Mouse (Mus musculus) myocyte (in vitro differentiated cells): ENCODE data around the gene Hmox2. TPM values are rescaled to one million over a fixed set of nuclear protein-coding genes. Genes with fewer than 3 reads are reported as not detected.
A peak's percentile ranks its signal among the peaks of the same experiment; 100 is the strongest.

ENCODE experiments used
- H3K27me3 ChIP-seq: one replicate; pipeline ENCODE4 v1.6.1; 2011; ENCODE audit not compliant: control insufficient read depth, insufficient read depth, insufficient read length
- H3K36me3 ChIP-seq: one replicate; pipeline ENCODE4 v1.6.1; 2011; ENCODE audit not compliant: control insufficient read depth, insufficient read depth
- H3K4me2 ChIP-seq: one replicate; pipeline ENCODE4 v1.6.1; 2011; ENCODE audit warnings: low read depth, control low read depth
- H3K4me3 ChIP-seq: one replicate; pipeline ENCODE4 v1.5.1; 2011; ENCODE audit warnings: mild to moderate bottlenecking, control low read depth, moderate library complexity
- H3K79me2 ChIP-seq: one replicate; pipeline ENCODE4 v1.6.1; 2011; ENCODE audit not compliant: control insufficient read depth, insufficient read depth
- H3ac ChIP-seq: one replicate; pipeline ENCODE4 v1.6.1; 2011; ENCODE audit not compliant: control insufficient read depth, insufficient read length
- CEBPB ChIP-seq: IDR thresholded peaks from 2 replicates; pipeline ENCODE4 v1.6.1; 2011; ENCODE audit warnings: mild to moderate bottlenecking, moderate library complexity; ENCODE audit not compliant: poor library complexity, insufficient read depth, severe bottlenecking
- E2F4 ChIP-seq: IDR thresholded peaks from one replicate; pipeline ENCODE4 v1.6.1; 2011; ENCODE audit warnings: mild to moderate bottlenecking, control low read depth, moderate library complexity; ENCODE audit not compliant: insufficient read depth
- MAX ChIP-seq: IDR thresholded peaks from one replicate; pipeline ENCODE4 v1.6.1; 2011; ENCODE audit warnings: low read depth, mild to moderate bottlenecking, control low read depth
- MYOD1 ChIP-seq, 3 experiments: IDR thresholded peaks; one replicate each; pipeline ENCODE4 v1.6.1; 2011; ENCODE audit warnings: control low read depth in 2 of 3, low read depth in 2 of 3, mild to moderate bottlenecking in 2 of 3, moderate library complexity in 1 of 3; ENCODE audit not compliant: insufficient read length in 2 of 3, control insufficient read depth in 1 of 3
- MYOG ChIP-seq, 3 experiments: IDR thresholded peaks; one replicate each; pipeline ENCODE4 v1.6.1; 2011; ENCODE audit warnings: control low read depth in 2 of 3, low read depth in 2 of 3, mild to moderate bottlenecking in 2 of 3; ENCODE audit not compliant: insufficient read length in 2 of 3, control insufficient read depth in 1 of 3, insufficient read depth in 1 of 3
- POLR2A ChIP-seq: IDR thresholded peaks from one replicate; pipeline ENCODE4 v1.6.1; 2011; ENCODE audit warnings: low read depth, mild to moderate bottlenecking, control low read depth, moderate library complexity; ENCODE audit not compliant: insufficient read length
- POLR2AphosphoS2 ChIP-seq: IDR thresholded peaks from one replicate; pipeline ENCODE4 v1.6.1; 2011; ENCODE audit warnings: low read depth, control low read depth; ENCODE audit not compliant: insufficient read length
- REST ChIP-seq: IDR thresholded peaks from one replicate; pipeline ENCODE4 v1.6.1; 2011; ENCODE audit warnings: mild to moderate bottlenecking, control low read depth, moderate library complexity; ENCODE audit not compliant: insufficient read depth, insufficient read length
- SRF ChIP-seq: IDR thresholded peaks from one replicate; pipeline ENCODE4 v1.6.1; 2011; ENCODE audit warnings: low read depth; ENCODE audit not compliant: control insufficient read depth, insufficient read length
- TCF12 ChIP-seq: IDR thresholded peaks from one replicate; pipeline ENCODE4 v1.6.1; 2011; ENCODE audit warnings: mild to moderate bottlenecking, control low read depth; ENCODE audit not compliant: poor library complexity, insufficient read depth, severe bottlenecking
- TCF3 ChIP-seq: IDR thresholded peaks from one replicate; pipeline ENCODE4 v1.6.1; 2011; ENCODE audit warnings: low read depth, control low read depth; ENCODE audit not compliant: insufficient read length
- USF1 ChIP-seq: IDR thresholded peaks from one replicate; pipeline ENCODE4 v1.6.1; 2011; ENCODE audit warnings: low read depth, mild to moderate bottlenecking, control low read depth, moderate library complexity
- polyA plus RNA-seq: library from polyadenylated mRNA; unstranded; fragments of >200 nt; fragmentation: generic; extraction: Trizol; gene quantifications from one replicate; pipeline ENCODE4 v1.2.1, GENCODE M21; 2012; ENCODE audit warnings: missing spikeins

Gene Hmox2
- polyA plus RNA-seq, 1 experiment, result 46.7 TPM

- no peak overlapping the region for H3K4me2 ChIP-seq
- no peak for TF ChIP-seq E2F4
- peak; percentile 20 for TF ChIP-seq POLR2AphosphoS2
- no peak overlapping the region for H3ac ChIP-seq
- no peaks in the 10 kb centered on the region for H3K79me2 ChIP-seq
- no peaks in the 10 kb centered on the region for H3K27me3 ChIP-seq
- no peak overlapping the region for H3K4me3 ChIP-seq
- H3K36me3 ChIP-seq, result peaks cover 75% of the 10 kb centered on the region
These were observed 24.9 kb upstream of the Hmox2 start for GRCm38 (mm10) chr16:4701211-4701610.

DNA sequence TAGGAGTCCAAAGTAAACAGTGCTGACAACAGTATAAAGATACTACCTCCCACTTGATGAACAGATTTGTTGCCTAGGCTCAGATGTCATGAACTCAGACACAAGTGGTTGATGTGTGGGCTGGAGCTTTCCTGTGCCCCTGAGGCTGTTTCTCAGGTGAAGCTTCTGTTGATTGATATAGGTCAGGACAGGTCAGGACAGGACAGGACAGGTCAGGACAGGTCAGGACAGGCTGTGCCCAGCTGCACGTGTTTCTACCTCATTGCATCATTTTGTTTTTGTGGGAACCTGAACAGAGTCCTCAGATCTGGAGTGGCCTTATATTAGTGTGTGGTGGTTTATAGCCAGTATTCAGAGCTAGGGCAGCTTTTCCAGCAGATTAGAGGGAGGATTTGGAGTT lies 23.5 kb upstream of the Hmox2 start:
- Histone ChIP-seq H3K27me3 (no peaks in the 10 kb centered on the region), H3K4me3 (no peak overlapping the region), H3K4me2 (no peak overlapping the region), H3K36me3 (peaks cover 76% of the 10 kb centered on the region), H3K79me2 (no peaks in the 10 kb centered on the region), H3ac (no peak overlapping the region)
- no peak for TF ChIP-seq USF1
- peak; percentile 77; the same call in 1 of the 2 replicates for TF ChIP-seq CEBPB

- H3K79me2 ChIP-seq, result no peaks in the 10 kb centered on the region
- peaks cover 72% of the 10 kb centered on the region for H3K36me3 ChIP-seq
- H3K4me3 ChIP-seq, result no peak overlapping the region
- H3ac ChIP-seq, result no peak overlapping the region
- TF ChIP-seq MYOG (IDR thresholded peaks at IDR 0.05; ENCODE audit: control insufficient read depth in 1 of 3, insufficient read depth in 1 of 3, insufficient read length in 2 of 3, low read depth in 2 of 3), result no peak
- TF ChIP-seq REST, result peak; percentile 38
- no peak for TF ChIP-seq E2F4
- TF ChIP-seq CEBPB, result no peak
- no peak for TF ChIP-seq TCF3
- no peak for TF ChIP-seq TCF12
- no peak for TF ChIP-seq MAX
- TF ChIP-seq MYOD1 (IDR thresholded peaks at IDR 0.05; ENCODE audit: control insufficient read depth in 1 of 3, insufficient read length in 2 of 3, low read depth in 2 of 3), result no peak
- H3K4me2 ChIP-seq, result no peak overlapping the region
- H3K27me3 ChIP-seq, result no peaks in the 10 kb centered on the region
These were observed 20.6 kb upstream of the Hmox2 start for GRCm38 (mm10) chr16:4705541-4705940.

DNA sequence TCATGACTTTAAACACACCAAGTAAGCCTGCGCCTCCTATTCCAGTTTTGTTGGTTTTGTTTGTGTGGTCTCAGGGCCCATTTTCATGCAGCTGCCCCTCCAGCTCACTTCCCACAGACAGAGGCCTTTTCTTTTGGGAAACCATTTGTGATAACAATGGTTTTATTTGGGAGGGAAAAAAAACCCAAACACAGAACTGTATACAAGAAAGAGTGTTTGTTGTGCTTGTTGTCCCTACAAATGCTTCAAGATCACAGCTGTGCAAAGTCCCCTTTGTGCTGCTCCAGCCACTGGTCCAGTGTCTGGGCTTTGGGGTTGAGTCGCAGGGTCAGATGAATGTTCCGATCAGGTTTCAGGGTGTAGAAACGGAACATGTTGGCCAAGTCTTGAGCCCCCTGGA lies 15.0 kb upstream of the Hmox2 start:
- H3K79me2 ChIP-seq, result no peaks in the 10 kb centered on the region
- no peak overlapping the region for H3K4me2 ChIP-seq
- peaks cover 31% of the 10 kb centered on the region for H3K36me3 ChIP-seq
- H3K4me3 ChIP-seq, result no peak overlapping the region
- H3ac ChIP-seq, result no peak overlapping the region
- H3K27me3 ChIP-seq, result no peaks in the 10 kb centered on the region
- TF ChIP-seq POLR2A, result no peak
- no peak for TF ChIP-seq MYOD1 (IDR thresholded peaks at IDR 0.05; ENCODE audit: control insufficient read depth in 1 of 3, insufficient read length in 2 of 3, low read depth in 2 of 3)
- no peak for TF ChIP-seq TCF3
- no peak for TF ChIP-seq CEBPB
- no peak for TF ChIP-seq MAX
- no peak for TF ChIP-seq SRF
- no peak for TF ChIP-seq REST
- no peak for TF ChIP-seq POLR2AphosphoS2
- TF ChIP-seq E2F4, result no peak
- no peak for TF ChIP-seq TCF12
- no peak for TF ChIP-seq USF1
- no peak for TF ChIP-seq MYOG (IDR thresholded peaks at IDR 0.05; ENCODE audit: control insufficient read depth in 1 of 3, insufficient read depth in 1 of 3, insufficient read length in 2 of 3, low read depth in 2 of 3)

DNA sequence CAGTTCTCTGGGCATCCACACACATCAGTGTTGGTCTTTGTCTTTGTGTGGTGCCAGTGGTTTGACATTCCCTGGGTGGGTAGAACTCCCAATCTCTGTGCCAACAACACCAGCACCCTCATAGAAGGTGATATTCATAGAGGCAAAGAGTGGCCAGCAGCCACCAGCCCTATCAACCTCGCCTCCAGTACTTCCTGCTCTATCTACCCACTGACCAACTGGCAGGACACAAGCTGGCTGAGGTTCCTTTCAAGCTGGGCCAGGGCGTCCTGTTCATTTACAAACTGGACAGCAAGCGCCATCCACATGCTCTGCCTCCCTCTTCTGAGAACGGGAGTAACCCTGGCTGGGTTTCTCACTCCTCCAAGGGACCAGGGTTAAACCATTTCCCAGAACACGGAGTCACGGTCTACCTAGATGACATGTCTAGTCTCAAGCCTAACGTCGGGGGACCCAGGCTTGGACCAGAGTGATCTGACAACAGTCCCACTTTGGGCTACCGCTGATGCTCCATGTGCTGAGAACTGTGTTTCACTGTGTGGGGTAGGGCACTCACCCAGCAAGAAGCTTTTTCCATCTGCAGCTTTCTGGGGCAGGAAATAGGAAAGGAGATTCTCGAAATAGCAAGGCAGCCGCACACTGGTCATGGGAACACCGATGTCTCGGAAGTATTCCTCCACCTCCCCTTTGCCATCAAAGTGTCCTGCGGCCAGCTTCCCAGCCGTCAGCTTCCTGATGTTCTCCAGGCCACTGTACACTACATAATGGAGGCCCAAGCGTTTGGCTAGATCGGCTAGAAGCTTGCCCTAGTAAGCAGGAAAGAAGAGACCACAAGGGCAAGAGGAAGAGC lies 12.1 kb upstream of the Hmox2 start:
- Histone ChIP-seq H3ac (no peak overlapping the region), H3K27me3 (no peaks in the 10 kb centered on the region), H3K4me2 (no peak overlapping the region), H3K4me3 (no peak overlapping the region), H3K79me2 (no peaks in the 10 kb centered on the region), H3K36me3 (peaks cover 5% of the 10 kb centered on the region)
- no peak for TF ChIP-seq POLR2A
- no peak for TF ChIP-seq TCF3
- no peak for TF ChIP-seq E2F4
- TF ChIP-seq TCF12, result no peak
- no peak for TF ChIP-seq REST
- no peak for TF ChIP-seq POLR2AphosphoS2
- TF ChIP-seq MAX, result no peak
